Mouse (Mus musculus) CH12.LX (cell line): Measurements from ENCODE around the gene Pex13.

Experiments used
- CTCF ChIP-seq, 2 experiments: IDR thresholded peaks in 1 of 2; conservative IDR thresholded peaks in 1 of 2; 2 replicates each; pipeline ENCODE4 v1.5.1; 2011 to 2012; ENCODE audit warnings: low read depth in 2 of 2, low read length in 2 of 2, improper control_type of control experiment in 1 of 2, inconsistent platforms in 1 of 2, mild to moderate bottlenecking in 1 of 2, moderate library complexity in 1 of 2
- EP300 ChIP-seq: IDR thresholded peaks from 2 replicates; pipeline ENCODE4 v1.6.1; 2011; ENCODE audit warnings: low read length, improper control_type of control experiment
- GABPA ChIP-seq: IDR thresholded peaks from 2 replicates; pipeline ENCODE4 v1.6.1; 2012; ENCODE audit warnings: low read depth, low read length, improper control_type of control experiment, inconsistent platforms; ENCODE audit not compliant: insufficient replicate concordance
- JUND ChIP-seq: conservative IDR thresholded peaks from 2 replicates; pipeline ENCODE4 v1.6.1; 2011; ENCODE audit warnings: low read depth, low read length, improper control_type of control experiment
- MYC ChIP-seq: IDR thresholded peaks from 2 replicates; pipeline ENCODE4 v1.6.1; 2011; ENCODE audit warnings: low read depth, mild to moderate bottlenecking, improper control_type of control experiment, low read length
- NELFE ChIP-seq: IDR thresholded peaks from 2 replicates; pipeline ENCODE4 v1.6.1; 2011; ENCODE audit warnings: low read depth, low read length, improper control_type of control experiment
- POLR2A ChIP-seq: IDR thresholded peaks from 2 replicates; pipeline ENCODE4 v1.6.1; 2011; ENCODE audit warnings: low read depth, mild to moderate bottlenecking, improper control_type of control experiment, low read length
- POLR2AphosphoS2 ChIP-seq: IDR thresholded peaks from 2 replicates; pipeline ENCODE4 v1.6.1; 2011; ENCODE audit warnings: low read depth, low read length, improper control_type of control experiment
- RAD21 ChIP-seq: IDR thresholded peaks from 2 replicates; pipeline ENCODE4 v1.6.1; 2011; ENCODE audit warnings: low read depth, mild to moderate bottlenecking, low read length, improper control_type of control experiment, moderate library complexity
- SIN3A ChIP-seq: IDR thresholded peaks from 2 replicates; pipeline ENCODE4 v1.6.1; 2012; ENCODE audit warnings: low read length, improper control_type of control experiment, inconsistent platforms
- TCF12 ChIP-seq: IDR thresholded peaks from 2 replicates; pipeline ENCODE4 v1.6.1; 2014; ENCODE audit warnings: low read depth, mild to moderate bottlenecking, inconsistent platforms, low read length, improper control_type of control experiment
- UBTF ChIP-seq: IDR thresholded peaks from 2 replicates; pipeline ENCODE4 v1.6.1; 2012; ENCODE audit warnings: low read depth, mild to moderate bottlenecking, inconsistent platforms, low read length, improper control_type of control experiment, moderate library complexity
- USF1 ChIP-seq: IDR thresholded peaks from 2 replicates; pipeline ENCODE4 v1.6.1; 2014; ENCODE audit warnings: low read depth, mild to moderate bottlenecking, inconsistent platforms, low read length, improper control_type of control experiment

- TF ChIP-seq POLR2A = no peak
- TF ChIP-seq UBTF = no peak
- TF ChIP-seq CTCF (conservative IDR thresholded peaks at IDR 0.05 in 1 of 2, IDR thresholded peaks at IDR 0.05 in 1 of 2; ENCODE audit: low read depth in 2 of 2, low read length in 2 of 2) = no peak
- no peak for TF ChIP-seq JUND
- no peak for TF ChIP-seq SIN3A
- TF ChIP-seq RAD21 = no peak
- no peak for TF ChIP-seq GABPA
- no peak for TF ChIP-seq USF1
- no peak for TF ChIP-seq NELFE
- TF ChIP-seq EP300 = no peak
- TF ChIP-seq TCF12 = no peak
- TF ChIP-seq POLR2AphosphoS2 = no peak
- no peak for TF ChIP-seq MYC
These were observed 12.1 kb downstream of the Pex13 start for GRCm38 (mm10) chr11:23653666-23654065.
